Mouse (Mus musculus) neural tube, embryonic 13.5 days (tissue): Measurements from ENCODE around the gene Dram1. TPM values are rescaled to one million over a fixed set of nuclear protein-coding genes. Genes with fewer than 3 reads are reported as not detected.
A peak's percentile ranks its signal among the peaks of the same experiment; 100 is the strongest.

Source experiments
- ATAC-seq: fragments of 200-750 bp; cut with Nextera tagmentation; 2 replicates; pipeline ENCODE4 v1.8.0; 2017; ENCODE audit warnings: low read depth, mild to moderate bottlenecking, moderate TSS enrichment, moderate library complexity
- H3K27ac ChIP-seq: fragments of 300-500 bp; sonication (generic); replicated peaks from 2 replicates; pipeline ENCODE4 v1.5.1; 2015; ENCODE audit warnings: moderate library complexity, mild to moderate bottlenecking, inconsistent platforms
- H3K27me3 ChIP-seq: fragments of 300-500 bp; sonication (generic); 2 replicates; pipeline ENCODE4 v1.6.1; 2015; ENCODE audit warnings: mild to moderate bottlenecking, inconsistent platforms
- H3K36me3 ChIP-seq: fragments of 300-500 bp; sonication (generic); 2 replicates; pipeline ENCODE4 v1.6.1; 2015; ENCODE audit warnings: mild to moderate bottlenecking, inconsistent platforms
- H3K4me1 ChIP-seq: fragments of 300-500 bp; sonication (generic); replicated peaks from 2 replicates; pipeline ENCODE4 v1.6.1; 2015; ENCODE audit warnings: inconsistent platforms
- H3K4me2 ChIP-seq: fragments of 300-500 bp; sonication (generic); 2 replicates; pipeline ENCODE4 v1.6.1; 2015; ENCODE audit warnings: inconsistent platforms, mild to moderate bottlenecking, moderate library complexity
- H3K4me3 ChIP-seq: fragments of 300-500 bp; sonication (generic); 2 replicates; pipeline ENCODE4 v1.5.1; 2015; ENCODE audit warnings: mild to moderate bottlenecking, inconsistent platforms
- H3K9ac ChIP-seq: fragments of 300-500 bp; sonication (generic); 2 replicates; pipeline ENCODE4 v1.6.1; 2015; ENCODE audit warnings: moderate library complexity, mild to moderate bottlenecking, inconsistent platforms
- H3K9me3 ChIP-seq: fragments of 300-500 bp; sonication (generic); 2 replicates; pipeline ENCODE4 v1.6.1; 2016; ENCODE audit warnings: inconsistent platforms
- WGBS: fragments of 180-500 bp; shearing (Covaris S2); methylation state at CpG from one replicate; pipeline ENCODE4 v1.1.7; 2015; 5-methylcytosine and 5-hydroxymethylcytosine counted together
- polyA plus RNA-seq: library from polyadenylated mRNA; unstranded; fragments of >200 nt; fragmentation: Nextera tagmentation; extraction: Ambion mirVana; gene quantifications from 2 replicates; pipeline ENCODE4 v1.2.1, GENCODE M21; 2015

The Dram1 gene
- polyA plus RNA-seq, 1 experiment from 2014 or later: 0.45 TPM

DNA sequence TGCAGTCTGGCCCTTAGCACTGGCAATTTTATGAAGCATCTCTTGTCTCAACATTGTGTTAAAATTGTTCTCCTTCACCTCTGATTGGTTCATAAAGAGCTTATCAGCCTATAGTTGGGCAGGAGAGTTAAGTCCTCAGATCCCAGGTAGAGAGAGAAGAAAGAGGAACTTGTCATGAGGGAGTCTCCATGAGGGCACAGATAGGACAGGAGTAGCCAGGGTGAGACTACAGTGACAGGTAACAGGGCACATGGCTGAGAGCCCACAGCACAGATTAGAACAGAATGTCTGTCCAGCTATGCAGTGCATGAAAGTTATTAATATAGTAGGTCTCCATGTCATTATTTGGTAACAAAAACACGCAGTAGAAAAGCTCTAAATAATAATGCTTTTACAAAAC lies 16.7 kb downstream of the Dram1 start:
- Histone ChIP-seq H3K27me3 (peaks cover 14% of the 10 kb centered on the region; the same call in 1 of the 2 replicates), H3K4me1 (0 out of 2 replicates have a peak, but pooled peaks cover 2% of the 10 kb centered on the region), H3K4me3 (no peak overlapping the region), H3K27ac (no peak overlapping the region), H3K4me2 (no peak overlapping the region), H3K36me3 (no peaks in the 10 kb centered on the region), H3K9ac (no peak overlapping the region), H3K9me3 (no peaks in the 10 kb centered on the region; the same call in 1 of the 2 replicates)
- 85% methylated on average over 1 of the region's 1 CpGs for WGBS
- ATAC-seq: no peak

DNA sequence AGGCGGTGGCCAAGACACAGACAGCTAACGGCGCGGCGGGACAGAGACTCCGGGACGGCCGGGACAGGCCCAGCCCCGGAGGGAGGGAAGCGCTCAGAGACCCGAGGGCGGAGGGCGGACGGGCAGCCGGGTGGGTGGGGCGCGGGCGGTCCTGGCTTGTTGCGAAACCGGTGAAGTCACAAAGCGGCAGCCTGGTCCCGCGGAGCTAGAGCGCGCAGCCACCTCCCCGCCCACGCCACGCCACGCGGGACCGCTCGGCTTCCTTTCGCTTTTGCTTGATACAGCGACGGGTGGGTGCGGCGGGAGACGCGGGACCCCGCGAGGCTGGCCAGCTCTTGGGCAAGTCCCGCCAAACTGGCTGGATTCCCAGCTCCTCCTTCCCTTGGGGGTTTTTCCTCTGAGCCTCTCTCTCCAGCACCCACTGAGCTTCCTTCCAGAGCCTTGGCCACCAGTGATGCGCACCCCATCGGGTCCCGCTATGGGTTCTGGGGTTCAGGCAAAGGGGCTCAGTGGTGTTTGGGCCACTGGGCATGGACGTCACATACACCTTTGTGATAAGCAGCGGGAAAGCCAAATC lies 21.8 kb downstream of the Dram1 start:
- ATAC-seq: peak; percentile 80
- Histone ChIP-seq H3K27me3 (peaks cover 31% of the 10 kb centered on the region), H3K9me3 (no peaks in the 10 kb centered on the region; the same call in 1 of the 2 replicates), H3K27ac (no peak overlapping the region), H3K9ac (peak overlapping the region; percentile 66), H3K4me3 (peak overlapping the region; percentile 51), H3K4me1 (peaks cover 10% of the 10 kb centered on the region), H3K36me3 (no peaks in the 10 kb centered on the region), H3K4me2 (peak overlapping the region; percentile 77)
- 3% methylated on average over 46 of the region's 47 CpGs for WGBS

DNA sequence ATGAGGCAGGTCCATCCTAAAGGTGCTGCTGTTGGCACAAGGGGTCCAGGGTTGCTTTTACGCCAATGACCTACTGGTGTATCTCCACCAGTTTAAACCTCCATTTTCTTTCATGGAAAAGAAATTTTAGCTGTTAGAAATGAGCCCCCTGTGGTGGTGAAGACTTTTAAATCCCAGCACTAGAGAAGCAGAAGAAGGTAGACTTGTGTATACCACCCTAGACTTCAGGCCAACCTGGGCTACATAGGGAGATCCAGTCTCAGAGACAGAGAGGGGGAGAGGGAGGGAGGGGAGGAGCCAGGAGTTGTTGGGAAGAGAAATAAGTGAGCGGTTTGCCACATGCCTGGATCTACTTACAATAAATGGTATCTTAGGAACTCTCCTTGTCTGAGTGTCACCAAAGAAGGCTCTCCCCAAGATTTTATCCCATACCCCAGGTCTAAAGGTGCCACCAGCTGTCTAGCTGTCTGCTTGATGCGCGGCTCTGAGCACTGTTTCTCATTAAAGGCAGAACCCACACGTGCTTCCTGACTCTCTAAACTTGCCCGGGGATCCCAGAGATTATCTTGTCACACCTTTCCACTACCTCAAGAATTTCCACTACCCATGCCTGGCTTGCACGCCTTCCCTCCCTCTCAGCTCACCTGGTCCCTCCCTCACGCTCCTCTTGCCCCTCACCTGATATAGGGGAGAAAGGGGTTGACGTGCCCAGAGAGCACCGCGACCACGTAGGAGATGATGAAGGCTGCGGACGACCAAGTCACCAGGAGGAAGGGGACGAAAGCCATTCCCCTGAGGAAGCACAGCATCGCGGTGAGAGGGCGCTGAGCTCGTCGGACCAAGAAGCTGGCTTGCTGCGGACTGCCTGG lies 22.5 kb downstream of the Dram1 start:
- no peaks in the 10 kb centered on the region; the same call in 1 of the 2 replicates for H3K9me3 ChIP-seq
- peaks cover 10% of the 10 kb centered on the region for H3K4me1 ChIP-seq
- WGBS: 9% methylated on average over 21 of the region's 21 CpGs
- H3K9ac ChIP-seq: peak overlapping the region; percentile 66
- ATAC-seq: peak; percentile 52; the same call in 1 of the 2 replicates
- peak overlapping the region; percentile 51 for H3K4me3 ChIP-seq
- H3K27me3 ChIP-seq: peaks cover 31% of the 10 kb centered on the region
- peak overlapping the region; percentile 77 for H3K4me2 ChIP-seq
- H3K27ac ChIP-seq: no peak overlapping the region
- H3K36me3 ChIP-seq: no peaks in the 10 kb centered on the region

- peaks cover 10% of the 10 kb centered on the region for H3K4me1 ChIP-seq
- no peak for ATAC-seq
- no peak overlapping the region for H3K4me2 ChIP-seq
- H3K27me3 ChIP-seq: peaks cover 31% of the 10 kb centered on the region
- no peaks in the 10 kb centered on the region; the same call in 1 of the 2 replicates for H3K9me3 ChIP-seq
- no peak overlapping the region for H3K27ac ChIP-seq
- H3K9ac ChIP-seq: no peak overlapping the region
- no peak overlapping the region for H3K4me3 ChIP-seq
- 72% methylated on average over 5 of the region's 5 CpGs for WGBS
- no peaks in the 10 kb centered on the region for H3K36me3 ChIP-seq
Measured at GRCm38 (mm10) chr10:88354599-88354998, 24.3 kb downstream of the Dram1 start.

- 91% methylated on average over 2 of the region's 2 CpGs for WGBS
- H3K9me3 ChIP-seq: no peaks in the 10 kb centered on the region
- H3K27ac ChIP-seq: no peak overlapping the region
- H3K4me3 ChIP-seq: no peak overlapping the region
- peaks cover 21% of the 10 kb centered on the region for H3K27me3 ChIP-seq
- no peaks in the 10 kb centered on the region for H3K36me3 ChIP-seq
- ATAC-seq: no peak
- H3K4me1 ChIP-seq: peaks cover 10% of the 10 kb centered on the region
- H3K4me2 ChIP-seq: no peak overlapping the region
- H3K9ac ChIP-seq: no peak overlapping the region
Measured at GRCm38 (mm10) chr10:88352549-88352948, 26.3 kb downstream of the Dram1 start.

DNA sequence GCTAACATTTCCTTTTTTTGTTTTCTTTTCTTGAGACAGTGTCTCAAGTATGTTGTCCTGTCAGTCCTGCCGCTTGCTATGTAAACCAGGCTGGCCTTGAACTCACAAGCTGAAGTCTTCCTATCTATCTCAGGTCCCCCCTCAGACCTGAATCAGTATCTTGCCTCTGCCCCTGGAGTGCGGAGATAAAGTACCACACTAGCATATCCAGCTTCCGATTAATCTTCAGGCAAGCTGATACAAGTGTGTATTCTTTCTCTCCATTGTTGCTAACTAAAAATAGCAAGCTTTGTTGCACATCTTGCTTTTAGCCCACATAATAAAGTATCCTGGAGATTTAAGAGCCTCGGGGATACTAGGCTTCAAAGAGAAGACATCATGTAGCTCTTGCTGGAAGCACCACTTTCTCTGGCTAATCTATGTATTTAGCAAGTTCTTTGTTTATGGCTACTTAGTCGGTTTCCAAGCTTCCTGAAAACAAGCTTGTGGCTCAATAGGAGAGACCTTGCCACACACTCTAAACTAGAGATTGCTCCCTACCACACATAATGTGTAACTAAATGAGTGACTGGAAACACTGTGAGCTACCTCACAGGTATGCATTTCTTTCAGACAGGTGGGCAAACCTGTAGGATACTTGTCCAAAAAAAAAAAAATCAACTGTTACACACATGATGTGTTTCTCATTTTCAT lies 27.3 kb downstream of the Dram1 start:
- Histone ChIP-seq H3K27me3 (peaks cover 12% of the 10 kb centered on the region), H3K9me3 (no peaks in the 10 kb centered on the region), H3K4me1 (peaks cover 3% of the 10 kb centered on the region), H3K36me3 (no peaks in the 10 kb centered on the region), H3K4me3 (no peak overlapping the region), H3K27ac (no peak overlapping the region), H3K4me2 (no peak overlapping the region), H3K9ac (no peak overlapping the region)
- 71% methylated on average over 5 of the region's 5 CpGs for WGBS
- ATAC-seq: no peak

DNA sequence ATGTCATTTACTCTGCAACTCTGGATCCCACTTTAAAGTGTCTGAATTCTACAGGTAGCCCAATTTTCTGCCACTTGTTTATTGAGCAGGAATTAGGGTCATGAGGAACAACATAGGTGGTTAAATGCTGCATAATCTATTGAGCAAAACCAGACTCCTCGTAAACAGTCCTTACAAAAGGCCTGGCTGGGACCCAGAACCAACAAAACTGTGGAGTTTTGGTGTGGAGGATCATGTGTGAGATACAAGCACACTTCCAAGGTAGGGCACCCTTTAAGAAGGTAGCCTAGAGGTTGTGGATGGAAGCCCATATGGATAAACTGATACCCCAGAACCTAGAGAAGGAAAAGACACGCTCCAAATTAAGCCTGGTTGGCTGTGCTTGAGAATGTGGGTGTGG lies 28.2 kb downstream of the Dram1 start:
- H3K4me2 ChIP-seq: no peak overlapping the region
- no peak overlapping the region for H3K9ac ChIP-seq
- no peak for ATAC-seq
- WGBS: 67% methylated on average over 2 of the region's 2 CpGs
- no peaks in the 10 kb centered on the region for H3K4me1 ChIP-seq
- no peak overlapping the region for H3K27ac ChIP-seq
- no peak overlapping the region for H3K4me3 ChIP-seq
- no peaks in the 10 kb centered on the region for H3K9me3 ChIP-seq
- H3K27me3 ChIP-seq: peaks cover 4% of the 10 kb centered on the region; the same call in 1 of the 2 replicates
- H3K36me3 ChIP-seq: no peaks in the 10 kb centered on the region

GRCm38 (mm10) chr10:88349800-88350199 lies 29.1 kb downstream of the Dram1 start:
- H3K9ac ChIP-seq: no peak overlapping the region
- no peaks in the 10 kb centered on the region for H3K4me1 ChIP-seq
- ATAC-seq: no peak
- 9% methylated on average over 8 of the region's 8 CpGs for WGBS
- H3K4me2 ChIP-seq: no peak overlapping the region
- no peaks in the 10 kb centered on the region for H3K27me3 ChIP-seq
- no peak overlapping the region for H3K27ac ChIP-seq
- no peaks in the 10 kb centered on the region for H3K9me3 ChIP-seq
- H3K36me3 ChIP-seq: no peaks in the 10 kb centered on the region
- no peak overlapping the region for H3K4me3 ChIP-seq

- Histone ChIP-seq H3K4me3 (no peak overlapping the region), H3K4me1 (no peaks in the 10 kb centered on the region)
Measured at GRCm38 (mm10) chr10:88346454-88347245, 32.2 kb downstream of the Dram1 start.

DNA sequence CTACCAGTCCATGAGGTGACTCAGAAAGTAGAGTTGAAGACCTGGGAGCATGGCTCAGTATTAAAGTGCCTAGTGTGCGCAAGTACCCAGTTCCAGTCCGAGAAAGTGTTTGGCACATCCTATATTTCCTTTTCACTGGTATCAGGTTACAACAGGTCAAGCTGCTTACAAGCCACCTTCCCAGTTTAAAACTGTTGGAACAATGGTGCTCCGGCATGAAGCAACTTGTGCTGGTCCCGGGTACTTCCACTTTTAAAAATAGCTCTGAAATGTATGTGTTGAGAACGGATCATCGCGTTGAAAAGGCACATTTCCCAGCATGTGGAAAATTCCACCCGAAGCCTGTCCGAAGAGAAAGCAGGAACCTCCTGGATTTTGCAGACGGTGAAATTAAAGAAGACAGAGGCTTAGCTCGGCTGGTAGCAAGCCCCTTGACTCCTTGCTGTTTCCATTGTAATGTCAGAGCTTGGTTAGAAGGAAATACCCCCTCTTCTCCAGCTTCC lies 32.9 kb downstream of the Dram1 start:
- ATAC-seq: no peak
- 77% methylated on average over 11 of the region's 11 CpGs for WGBS
- no peak overlapping the region for H3K27ac ChIP-seq

More at GRCm38 (mm10) chr10:88346454-88347245, 32.2 kb downstream of the Dram1 start:
- no peak for ATAC-seq
- H3K9me3 ChIP-seq: no peaks in the 10 kb centered on the region
- no peaks in the 10 kb centered on the region for H3K27me3 ChIP-seq
- H3K27ac ChIP-seq: no peak overlapping the region
- no peak overlapping the region for H3K4me2 ChIP-seq
- no peak overlapping the region for H3K9ac ChIP-seq
- WGBS: 86% methylated on average over 12 of the region's 12 CpGs
- no peaks in the 10 kb centered on the region for H3K36me3 ChIP-seq

GRCm38 (mm10) chr10:88341368-88341767 lies 37.5 kb downstream of the Dram1 start:
- Histone ChIP-seq H3K4me2 (no peak overlapping the region), H3K27ac (no peak overlapping the region), H3K36me3 (no peaks in the 10 kb centered on the region), H3K9ac (no peak overlapping the region), H3K4me1 (no peaks in the 10 kb centered on the region), H3K27me3 (no peaks in the 10 kb centered on the region), H3K4me3 (no peak overlapping the region), H3K9me3 (no peaks in the 10 kb centered on the region)
- no peak for ATAC-seq
- WGBS: 91% methylated on average over 6 of the region's 6 CpGs

More for the DNA sequence above, 32.9 kb downstream of the Dram1 start:
- Histone ChIP-seq H3K9ac (no peak overlapping the region), H3K4me2 (no peak overlapping the region), H3K36me3 (no peaks in the 10 kb centered on the region), H3K4me3 (no peak overlapping the region), H3K9me3 (no peaks in the 10 kb centered on the region), H3K4me1 (no peaks in the 10 kb centered on the region), H3K27me3 (no peaks in the 10 kb centered on the region)
